Mouse (Mus musculus) heart, postnatal 25 days (tissue): ENCODE data around the gene Dio1. TPM values are rescaled to one million over a fixed set of nuclear protein-coding genes. Genes with fewer than 3 reads are reported as not detected.

Experiments
- DNase-seq: peaks from one replicate; pipeline ENCODE4 v3.0.0; 2022; ENCODE audit warnings: low spot score
- intact Hi-C: fragments of 180-260 bp; cut with DNase I; formaldehyde crosslinking; loops from one replicate; pipeline ENCODE4 v1.15.1; 2025
- total RNA-seq, 2 experiments: library from RNA; stranded (reverse); gene quantifications; 2 replicates each; pipeline ENCODE4 v1.2.3; 2021

The Dio1 gene
- total RNA-seq, 2 experiments from 2014 or later: not detected

DNA sequence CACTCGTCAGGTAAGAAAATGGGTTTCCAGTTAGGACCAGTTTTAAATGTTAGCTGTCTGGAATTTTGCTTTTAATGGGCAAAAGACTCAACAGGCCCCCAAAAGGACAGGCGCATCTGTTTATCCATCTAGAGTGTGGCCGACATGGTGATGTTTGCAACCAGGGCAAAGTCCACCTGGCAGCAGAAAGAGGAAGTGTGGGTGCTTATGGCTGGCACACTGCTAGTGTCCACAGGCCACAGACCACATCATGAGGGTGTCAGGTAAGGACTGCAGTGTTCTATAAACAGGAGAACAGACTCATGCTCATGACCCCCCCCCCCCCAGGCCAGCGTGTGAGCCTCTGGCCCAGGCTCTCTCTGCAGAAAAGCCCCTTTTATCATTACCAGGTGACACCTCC, 4.1 kb downstream of the Dio1 start:
- intact Hi-C loops: no loop called here
- DNase-seq: no peak

DNA sequence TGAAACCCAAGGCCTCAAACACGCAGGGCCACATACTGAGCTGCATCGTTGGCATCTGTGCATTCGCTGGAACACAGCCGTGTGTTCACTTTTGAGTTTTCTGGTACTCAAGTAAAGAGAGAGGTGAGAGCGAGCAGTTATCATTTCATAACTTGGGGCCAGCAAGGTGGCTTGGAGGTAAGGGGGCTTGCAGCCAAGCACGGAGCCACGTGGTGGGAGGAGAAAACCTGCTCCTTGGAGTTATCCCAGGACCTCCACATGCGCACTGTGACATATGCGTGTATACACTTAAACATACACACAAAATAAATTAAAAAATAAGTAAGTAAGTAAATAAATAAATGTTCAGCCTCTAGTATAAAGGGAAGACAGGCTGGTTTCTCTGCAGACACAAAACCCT, 4.7 kb downstream of the Dio1 start:
- intact Hi-C loops: no loop called here
- DNase-seq: no peak

DNA sequence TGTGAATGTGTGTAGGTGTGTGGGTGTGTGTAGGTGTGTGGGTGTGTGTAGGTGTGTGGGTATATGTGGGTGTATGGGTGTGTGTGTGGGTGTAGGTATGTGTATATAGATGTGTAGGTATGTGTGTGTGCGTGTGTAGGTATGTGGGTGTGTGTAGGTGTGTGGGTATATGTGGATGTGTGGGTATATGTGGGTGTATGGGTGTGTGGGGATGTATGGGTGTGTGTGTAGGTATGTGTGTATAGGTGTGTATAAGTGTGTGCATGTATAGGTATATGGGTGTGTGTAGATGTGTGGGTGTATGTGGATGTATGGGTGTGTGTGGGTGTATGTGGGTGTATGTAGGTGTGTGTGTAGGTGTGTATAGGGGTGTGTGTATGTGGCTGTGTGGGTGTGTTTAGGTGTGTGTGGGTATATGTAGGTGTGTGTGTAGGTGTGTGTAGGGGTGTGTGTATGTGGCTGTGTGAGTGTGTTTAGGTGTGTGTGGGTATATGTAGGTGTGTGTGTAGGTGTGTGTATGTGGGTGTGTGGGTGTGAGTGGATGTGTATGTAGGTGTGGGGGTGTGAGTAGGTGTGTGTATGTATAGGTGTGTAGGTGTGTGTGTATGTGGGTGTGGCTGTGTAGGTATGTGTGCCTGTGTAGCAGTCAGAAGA, 5.9 kb downstream of the Dio1 start:
- no peak for DNase-seq
- intact Hi-C loops: no loop called here

- no peak for DNase-seq
- intact Hi-C loops: no loop called here
Measured at GRCm38 (mm10) chr4:107300371-107300770, 6.6 kb downstream of the Dio1 start.

DNA sequence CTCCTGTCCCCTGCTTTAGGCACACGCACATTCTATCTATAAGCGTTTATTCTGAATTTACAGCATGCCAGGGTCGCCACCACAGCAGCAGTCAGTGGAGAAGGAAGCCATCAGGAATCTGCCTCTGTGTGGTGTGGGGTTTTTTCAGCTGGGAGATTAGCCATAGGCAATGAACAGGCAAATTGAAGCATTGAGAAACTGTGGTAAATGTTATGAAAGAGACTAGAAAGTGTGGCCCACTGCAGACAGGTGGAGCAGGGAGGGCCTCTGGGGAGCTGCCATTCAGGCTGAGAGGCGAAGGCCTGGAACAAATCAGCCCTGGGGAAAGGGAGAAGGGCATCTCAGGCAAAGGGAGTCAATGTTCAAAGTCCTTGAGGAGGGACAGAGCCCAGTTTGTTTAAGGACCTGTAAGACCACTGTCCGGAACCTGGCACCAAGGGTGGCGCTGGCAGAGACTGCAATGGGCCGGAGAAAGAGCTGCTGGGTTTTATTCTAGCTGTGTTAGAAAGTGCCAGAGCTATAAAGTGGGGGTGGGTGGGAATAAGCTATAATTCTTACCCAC, 7.1 kb downstream of the Dio1 start:
- intact Hi-C loops: no loop called here

DNA sequence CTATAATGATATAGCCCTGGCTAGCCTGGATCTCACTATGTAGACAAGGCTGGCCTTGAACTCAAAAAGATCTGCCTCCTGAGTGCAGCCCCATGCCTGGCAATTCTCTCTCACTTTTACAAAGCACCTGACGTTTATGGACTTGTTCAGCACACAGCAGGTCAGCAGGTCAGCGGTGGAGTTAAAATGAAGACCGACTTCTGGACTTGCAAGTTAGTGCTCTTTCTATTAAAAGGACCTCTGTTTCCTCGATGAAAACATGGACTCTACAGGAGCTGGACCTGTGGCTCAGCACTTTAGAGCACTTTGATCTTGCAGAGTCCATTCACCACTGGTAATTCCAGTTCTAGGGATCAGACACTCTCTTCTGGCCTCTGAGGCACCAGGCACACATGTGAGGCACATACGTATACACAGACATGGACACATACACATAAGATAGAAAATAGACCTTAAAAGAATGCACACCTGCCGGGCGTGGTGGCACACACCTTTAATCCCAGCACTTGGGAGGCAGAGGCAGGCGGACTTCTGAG, 8.8 kb downstream of the Dio1 start:
- intact Hi-C loops: no loop called here
- no peak for DNase-seq

More for the DNA sequence above, 7.1 kb downstream of the Dio1 start:
- DNase-seq: no peak

GRCm38 (mm10) chr4:107292273-107292662, 14.7 kb downstream of the Dio1 start:
- no peak for DNase-seq
- intact Hi-C loops: no loop called here

DNA sequence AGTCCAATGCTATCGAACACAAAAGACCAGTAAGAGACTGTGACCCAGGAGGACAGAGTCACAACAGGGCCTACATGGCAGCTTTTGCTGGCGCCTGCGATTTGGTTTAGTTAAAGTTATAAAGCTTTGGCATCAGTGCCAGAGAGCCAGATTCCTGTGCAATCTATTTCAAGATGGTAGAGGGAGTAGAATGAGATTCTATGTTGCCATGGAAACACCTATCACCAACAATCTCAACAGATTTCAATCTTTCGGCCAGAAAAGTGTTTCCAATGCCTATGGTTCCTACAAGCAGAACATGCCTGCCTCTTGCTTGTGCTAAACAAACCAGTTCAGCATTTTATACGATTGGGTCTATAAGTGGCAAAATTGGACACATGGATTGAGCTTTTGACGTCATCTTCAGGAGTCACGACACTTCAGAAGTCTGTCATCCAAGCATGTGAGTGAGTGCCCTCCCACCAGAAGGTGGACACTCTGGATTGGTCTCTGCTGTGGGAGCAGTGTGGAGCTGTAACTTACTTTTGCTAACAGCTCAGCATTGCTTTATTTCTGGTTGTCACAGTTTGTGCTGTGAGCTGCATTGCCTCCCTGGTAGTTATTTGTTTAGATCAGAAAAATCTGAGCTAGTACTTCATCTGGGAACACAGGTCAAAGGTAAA, 15.2 kb downstream of the Dio1 start:
- no peak for DNase-seq
- intact Hi-C loops: no loop called here

DNA sequence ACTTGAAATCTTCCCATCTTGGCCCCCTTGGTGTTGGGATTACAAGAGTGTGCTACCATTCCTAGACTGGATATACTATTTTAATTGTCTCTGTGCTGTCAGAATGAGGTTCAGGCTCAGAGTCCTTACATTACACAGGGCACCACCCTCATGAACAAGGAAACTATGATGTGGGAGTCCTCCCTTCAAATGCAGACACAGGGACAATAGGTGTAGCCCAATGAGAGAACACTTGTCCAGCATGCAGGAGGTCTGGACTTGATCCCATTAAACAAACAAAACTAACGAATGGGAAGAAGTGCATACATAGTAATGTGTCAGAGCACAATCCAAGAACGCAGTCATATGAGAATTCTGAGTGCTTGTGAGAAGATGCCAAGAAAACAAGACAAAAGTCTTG, 19.5 kb downstream of the Dio1 start:
- DNase-seq: no peak
- intact Hi-C loops: no loop called here

DNA sequence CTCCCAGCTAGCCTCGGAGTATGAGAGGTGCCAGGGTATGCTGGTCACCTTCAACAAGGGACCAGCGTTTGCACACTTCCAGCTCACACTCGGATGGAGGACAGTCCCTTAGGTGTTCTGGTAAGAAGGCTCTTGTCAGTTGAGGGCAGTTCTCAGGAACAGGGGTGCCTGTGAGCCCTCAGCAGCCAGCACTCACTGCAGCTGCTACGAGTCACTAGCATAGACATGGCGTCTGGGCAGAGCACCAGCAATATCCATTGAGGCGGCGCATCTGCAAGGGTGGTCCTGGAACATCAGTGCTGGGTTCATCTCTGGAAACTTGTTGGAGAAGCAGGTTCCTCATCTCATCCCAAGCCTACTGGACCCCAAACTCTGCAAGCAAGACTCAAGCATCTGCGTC, 20.6 kb downstream of the Dio1 start:
- no peak for DNase-seq
- intact Hi-C loops: no loop called here

DNA sequence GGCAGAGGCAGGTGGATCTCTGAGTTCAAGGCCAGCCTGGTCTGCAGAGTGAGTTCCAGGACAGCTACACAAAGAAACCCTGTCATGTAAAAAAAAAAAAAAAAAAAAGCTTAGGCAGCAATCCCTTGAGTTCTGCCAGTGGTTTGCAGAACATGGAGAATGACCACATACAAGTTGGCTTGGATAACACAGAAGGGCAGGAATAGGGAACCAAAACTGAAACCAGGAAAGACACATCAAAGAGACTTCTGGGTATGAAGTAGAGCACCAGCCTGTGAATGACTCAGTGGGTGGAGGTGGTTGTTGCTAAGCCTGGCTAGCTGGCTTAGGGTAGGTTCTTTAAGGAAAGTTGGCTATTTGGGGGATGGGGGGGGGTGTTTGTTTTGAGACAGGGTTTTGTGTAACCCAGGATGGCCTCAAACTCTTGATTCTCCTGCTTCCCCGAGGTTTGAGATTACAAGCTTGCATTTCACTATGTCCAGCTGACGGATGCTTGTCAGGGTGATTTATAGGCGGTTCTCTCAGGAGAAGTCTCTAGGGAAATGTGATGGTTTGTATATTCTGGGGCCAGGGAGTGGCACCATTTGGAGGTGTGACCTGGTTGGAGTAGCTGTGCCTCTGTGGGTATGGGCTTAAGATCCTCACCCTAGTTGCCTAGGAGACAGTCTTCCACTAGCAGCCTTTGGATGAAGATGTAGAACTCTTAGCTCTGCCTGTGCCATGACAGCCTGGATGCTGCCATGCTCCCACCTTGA, 21.3 kb downstream of the Dio1 start:
- intact Hi-C loops: no loop called here
- DNase-seq: no peak

DNA sequence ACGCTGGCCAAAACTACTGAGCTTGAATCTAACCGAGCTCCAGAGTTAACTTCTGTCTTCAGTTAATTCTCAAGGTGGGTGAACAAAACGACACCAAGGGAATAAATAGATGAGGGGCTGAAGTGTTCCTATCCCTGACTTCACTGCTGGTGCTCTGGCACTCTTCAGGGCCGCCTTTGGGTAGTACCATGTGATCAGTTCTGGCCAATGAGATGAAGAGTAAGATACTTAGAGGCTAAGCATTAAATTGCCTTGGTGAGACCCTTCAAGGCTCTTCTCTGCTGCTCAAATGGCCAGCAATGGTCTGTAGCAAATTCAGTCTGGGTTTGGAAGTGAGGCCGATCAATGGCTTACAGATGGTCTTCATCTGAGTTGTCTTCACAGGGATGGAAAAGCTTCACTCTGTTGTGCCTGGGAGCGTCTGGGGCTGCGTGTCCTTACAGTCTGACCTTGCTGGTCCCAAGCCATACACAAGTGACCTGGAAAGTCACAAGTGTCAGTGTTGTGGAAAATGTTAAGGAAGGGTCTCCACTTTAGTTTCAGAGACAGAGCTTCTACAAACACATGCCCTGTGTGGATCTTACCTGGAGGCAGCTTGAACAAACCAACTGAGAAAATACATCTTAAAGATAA, 26.0 kb downstream of the Dio1 start:
- intact Hi-C loops: no loop called here
- DNase-seq: no peak

- DNase-seq: no peak
- intact Hi-C loops: no loop called here
Measured at GRCm38 (mm10) chr4:107278188-107278707, 28.7 kb downstream of the Dio1 start.

DNA sequence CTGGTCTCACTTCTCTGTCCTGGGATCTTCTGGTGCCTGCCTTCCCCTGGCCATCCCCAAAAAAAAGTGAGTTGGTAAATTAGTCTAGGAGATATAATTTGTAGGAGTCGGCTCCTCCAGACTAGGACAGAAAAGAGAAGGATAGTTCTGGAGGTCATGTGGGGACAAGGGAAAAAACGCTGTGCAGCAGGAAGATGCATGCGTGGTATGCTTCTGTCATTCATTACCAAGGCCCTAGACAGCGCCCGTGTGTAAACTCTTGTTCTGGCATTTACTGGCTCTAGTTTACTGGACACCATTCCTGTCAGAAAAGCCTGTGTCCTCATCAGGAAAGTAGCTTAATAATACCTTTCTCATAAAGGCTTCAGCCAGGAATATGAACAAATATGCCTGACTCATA, 32.5 kb downstream of the Dio1 start:
- DNase-seq: no peak
- intact Hi-C loops: no loop called here

GRCm38 (mm10) chr4:107273683-107274082, 33.3 kb downstream of the Dio1 start:
- DNase-seq: no peak
- intact Hi-C loops: no loop called here

GRCm38 (mm10) chr4:107260001-107260400, 47.0 kb downstream of the Dio1 start:
- intact Hi-C loops: no loop called here

GRCm38 (mm10) chr4:107254414-107254813, 52.6 kb downstream of the Dio1 start:
- no peak for DNase-seq
- intact Hi-C loops: loop anchor here (5.0 kb wide), 1 partner anchor 113 kb away; the partner anchor contains the start of gene Ndc1

More at GRCm38 (mm10) chr4:107260001-107260400, 47.0 kb downstream of the Dio1 start:
- DNase-seq: no peak

GRCm38 (mm10) chr4:107253125-107254091, 53.6 kb downstream of the Dio1 start, which contains the start of the genes Lrrc42 and Hspb11:
TSS of gene Lrrc42 (minus strand) at chr4:107253532.
TSS of gene Hspb11 (plus strand) at chr4:107253593.
- DNase-seq: peak; percentile 85
- intact Hi-C loops: loop anchor here (2.0 to 5.0 kb wide), 3 partner anchors 61 to 114 kb away; partner anchors contain the start of genes Ndc1, Tceanc2, Tmem59 and Yipf1
